Mouse (Mus musculus) myocyte (in vitro differentiated cells): ENCODE measurements around the gene Slc27a5. TPM values are rescaled to one million over a fixed set of nuclear protein-coding genes. Genes with fewer than 3 reads are reported as not detected.

Experiments
- H3K27me3 ChIP-seq: one replicate; pipeline ENCODE4 v1.6.1; 2011; ENCODE audit not compliant: control insufficient read depth, insufficient read depth, insufficient read length
- H3K36me3 ChIP-seq: one replicate; pipeline ENCODE4 v1.6.1; 2011; ENCODE audit not compliant: control insufficient read depth, insufficient read depth
- H3K4me2 ChIP-seq: one replicate; pipeline ENCODE4 v1.6.1; 2011; ENCODE audit warnings: low read depth, control low read depth
- H3K4me3 ChIP-seq: one replicate; pipeline ENCODE4 v1.5.1; 2011; ENCODE audit warnings: mild to moderate bottlenecking, control low read depth, moderate library complexity
- H3K79me2 ChIP-seq: one replicate; pipeline ENCODE4 v1.6.1; 2011; ENCODE audit not compliant: control insufficient read depth, insufficient read depth
- H3ac ChIP-seq: one replicate; pipeline ENCODE4 v1.6.1; 2011; ENCODE audit not compliant: control insufficient read depth, insufficient read length
- CEBPB ChIP-seq: IDR thresholded peaks from 2 replicates; pipeline ENCODE4 v1.6.1; 2011; ENCODE audit warnings: mild to moderate bottlenecking, moderate library complexity; ENCODE audit not compliant: poor library complexity, insufficient read depth, severe bottlenecking
- E2F4 ChIP-seq: IDR thresholded peaks from one replicate; pipeline ENCODE4 v1.6.1; 2011; ENCODE audit warnings: mild to moderate bottlenecking, control low read depth, moderate library complexity; ENCODE audit not compliant: insufficient read depth
- MAX ChIP-seq: IDR thresholded peaks from one replicate; pipeline ENCODE4 v1.6.1; 2011; ENCODE audit warnings: low read depth, mild to moderate bottlenecking, control low read depth
- MYOD1 ChIP-seq, 3 experiments: IDR thresholded peaks; one replicate each; pipeline ENCODE4 v1.6.1; 2011; ENCODE audit warnings: control low read depth in 2 of 3, low read depth in 2 of 3, mild to moderate bottlenecking in 2 of 3, moderate library complexity in 1 of 3; ENCODE audit not compliant: insufficient read length in 2 of 3, control insufficient read depth in 1 of 3
- MYOG ChIP-seq, 3 experiments: IDR thresholded peaks; one replicate each; pipeline ENCODE4 v1.6.1; 2011; ENCODE audit warnings: control low read depth in 2 of 3, low read depth in 2 of 3, mild to moderate bottlenecking in 2 of 3; ENCODE audit not compliant: insufficient read length in 2 of 3, control insufficient read depth in 1 of 3, insufficient read depth in 1 of 3
- POLR2A ChIP-seq: IDR thresholded peaks from one replicate; pipeline ENCODE4 v1.6.1; 2011; ENCODE audit warnings: low read depth, mild to moderate bottlenecking, control low read depth, moderate library complexity; ENCODE audit not compliant: insufficient read length
- POLR2AphosphoS2 ChIP-seq: IDR thresholded peaks from one replicate; pipeline ENCODE4 v1.6.1; 2011; ENCODE audit warnings: low read depth, control low read depth; ENCODE audit not compliant: insufficient read length
- REST ChIP-seq: IDR thresholded peaks from one replicate; pipeline ENCODE4 v1.6.1; 2011; ENCODE audit warnings: mild to moderate bottlenecking, control low read depth, moderate library complexity; ENCODE audit not compliant: insufficient read depth, insufficient read length
- SRF ChIP-seq: IDR thresholded peaks from one replicate; pipeline ENCODE4 v1.6.1; 2011; ENCODE audit warnings: low read depth; ENCODE audit not compliant: control insufficient read depth, insufficient read length
- TCF12 ChIP-seq: IDR thresholded peaks from one replicate; pipeline ENCODE4 v1.6.1; 2011; ENCODE audit warnings: mild to moderate bottlenecking, control low read depth; ENCODE audit not compliant: poor library complexity, insufficient read depth, severe bottlenecking
- TCF3 ChIP-seq: IDR thresholded peaks from one replicate; pipeline ENCODE4 v1.6.1; 2011; ENCODE audit warnings: low read depth, control low read depth; ENCODE audit not compliant: insufficient read length
- USF1 ChIP-seq: IDR thresholded peaks from one replicate; pipeline ENCODE4 v1.6.1; 2011; ENCODE audit warnings: low read depth, mild to moderate bottlenecking, control low read depth, moderate library complexity
- polyA plus RNA-seq: library from polyadenylated mRNA; unstranded; fragments of >200 nt; fragmentation: generic; extraction: Trizol; gene quantifications from one replicate; pipeline ENCODE4 v1.2.1, GENCODE M21; 2012; ENCODE audit warnings: missing spikeins

The Slc27a5 gene
- polyA plus RNA-seq, 1 experiment = not detected

GRCm38 (mm10) chr7:13024805-13025204 is 26.8 kb upstream of the Slc27a5 start:
- no peak for TF ChIP-seq TCF12
- TF ChIP-seq USF1 = no peak
- no peak for TF ChIP-seq TCF3
- no peak for TF ChIP-seq MAX
- TF ChIP-seq POLR2AphosphoS2 = peak; percentile 38
- TF ChIP-seq CEBPB = no peak
- no peak for TF ChIP-seq REST
- TF ChIP-seq POLR2A = peak; percentile 33
- no peak for TF ChIP-seq MYOD1 (IDR thresholded peaks at IDR 0.05; ENCODE audit: control insufficient read depth in 1 of 3, insufficient read length in 2 of 3, low read depth in 2 of 3)
- TF ChIP-seq E2F4 = no peak
- no peak for TF ChIP-seq SRF
- no peak for TF ChIP-seq MYOG (IDR thresholded peaks at IDR 0.05; ENCODE audit: control insufficient read depth in 1 of 3, insufficient read depth in 1 of 3, insufficient read length in 2 of 3, low read depth in 2 of 3)
- no peaks in the 10 kb centered on the region for H3K27me3 ChIP-seq

GRCm38 (mm10) chr7:13023928-13024731 is 26.1 kb upstream of the Slc27a5 start:
- Histone ChIP-seq H3K27me3 (no peaks in the 10 kb centered on the region), H3K79me2 (peaks cover 31% of the 10 kb centered on the region), H3ac (peak overlapping the region; percentile 92), H3K4me2 (peak overlapping the region; percentile 96), H3K4me3 (peak overlapping the region; percentile 51), H3K36me3 (peaks cover 25% of the 10 kb centered on the region)
- TF ChIP-seq TCF3 (no peak), MYOD1 (IDR thresholded peaks at IDR 0.05; ENCODE audit: control insufficient read depth in 1 of 3, insufficient read length in 2 of 3, low read depth in 2 of 3) (peak in 1 of 3 experiments; percentile 22), USF1 (no peak), TCF12 (no peak), MAX (no peak), E2F4 (no peak), CEBPB (no peak), REST (no peak), POLR2A (peak; percentile 98), MYOG (IDR thresholded peaks at IDR 0.05; ENCODE audit: control insufficient read depth in 1 of 3, insufficient read depth in 1 of 3, insufficient read length in 2 of 3, low read depth in 2 of 3) (peak in 2 of 3 experiments; percentile 4), SRF (peak; percentile 46), POLR2AphosphoS2 (peak; percentile 94)

More at GRCm38 (mm10) chr7:13024805-13025204, 26.8 kb upstream of the Slc27a5 start:
- peak overlapping the region; percentile 51 for H3K4me3 ChIP-seq
- H3ac ChIP-seq = peak overlapping the region; percentile 92
- peaks cover 31% of the 10 kb centered on the region for H3K79me2 ChIP-seq
- H3K36me3 ChIP-seq = peaks cover 30% of the 10 kb centered on the region
- peak overlapping the region; percentile 88 for H3K4me2 ChIP-seq

- Histone ChIP-seq H3K36me3 (peaks cover 15% of the 10 kb centered on the region), H3K27me3 (no peaks in the 10 kb centered on the region), H3K79me2 (peaks cover 31% of the 10 kb centered on the region), H3K4me3 (peak overlapping the region; percentile 51), H3K4me2 (peak overlapping the region; percentile 96), H3ac (peak overlapping the region; percentile 92)
- TF ChIP-seq CEBPB (no peak), MYOD1 (IDR thresholded peaks at IDR 0.05; ENCODE audit: control insufficient read depth in 1 of 3, insufficient read length in 2 of 3, low read depth in 2 of 3) (peak in 2 of 3 experiments; percentile 36 to 61), MYOG (IDR thresholded peaks at IDR 0.05; ENCODE audit: control insufficient read depth in 1 of 3, insufficient read depth in 1 of 3, insufficient read length in 2 of 3, low read depth in 2 of 3) (peak in 1 of 3 experiments; percentile 26), TCF3 (no peak), POLR2A (peak; percentile 44), SRF (peak; percentile 32), USF1 (no peak)
Observed at GRCm38 (mm10) chr7:13022773-13023535, 25.0 kb upstream of the Slc27a5 start.

GRCm38 (mm10) chr7:13015217-13015616 is 17.2 kb upstream of the Slc27a5 start:
- no peak overlapping the region for H3K4me3 ChIP-seq
- no peak overlapping the region for H3ac ChIP-seq
- no peaks in the 10 kb centered on the region for H3K27me3 ChIP-seq
- H3K79me2 ChIP-seq = no peaks in the 10 kb centered on the region
- TF ChIP-seq TCF3 = no peak
- no peak for TF ChIP-seq USF1
- TF ChIP-seq TCF12 = no peak
- TF ChIP-seq SRF = no peak
- TF ChIP-seq REST = no peak
- no peak for TF ChIP-seq CEBPB
- no peak for TF ChIP-seq MYOG (IDR thresholded peaks at IDR 0.05; ENCODE audit: control insufficient read depth in 1 of 3, insufficient read depth in 1 of 3, insufficient read length in 2 of 3, low read depth in 2 of 3)
- no peak for TF ChIP-seq POLR2AphosphoS2
- no peak for TF ChIP-seq E2F4
- TF ChIP-seq MYOD1 (IDR thresholded peaks at IDR 0.05; ENCODE audit: control insufficient read depth in 1 of 3, insufficient read length in 2 of 3, low read depth in 2 of 3) = no peak
- no peak for TF ChIP-seq MAX
- TF ChIP-seq POLR2A = no peak
- no peak overlapping the region for H3K4me2 ChIP-seq
- H3K36me3 ChIP-seq = no peaks in the 10 kb centered on the region
